Mouse (Mus musculus) midbrain, embryonic 16.5 days (tissue): ENCODE measurements around the gene Tectb. TPM values are rescaled to one million over a fixed set of nuclear protein-coding genes. Genes with fewer than 3 reads are reported as not detected.
"Not testable (repeated sequence)": the region's sequence is repeated elsewhere in the genome, so short reads cannot be mapped to it uniquely, and the experiment has no call there.

Experiments
- ATAC-seq: fragments of 200-750 bp; cut with Nextera tagmentation; 2 replicates; pipeline ENCODE4 v1.8.0; 2017; ENCODE audit warnings: moderate TSS enrichment
- H3K27ac ChIP-seq: fragments of 300-500 bp; sonication (generic); 2 replicates; pipeline ENCODE4 v1.5.1; 2014; ENCODE audit warnings: mild to moderate bottlenecking, low read length, mixed read lengths
- H3K27me3 ChIP-seq: fragments of 300-500 bp; sonication (generic); 2 replicates; pipeline ENCODE4 v1.6.1; 2014; ENCODE audit warnings: low read depth, low read length, mixed read lengths; ENCODE audit not compliant: control insufficient read depth, insufficient read depth
- H3K36me3 ChIP-seq: fragments of 300-500 bp; sonication (generic); 2 replicates; pipeline ENCODE4 v1.6.1; 2014; ENCODE audit warnings: mild to moderate bottlenecking, low read length, moderate library complexity, mixed read lengths; ENCODE audit not compliant: control insufficient read depth, insufficient read depth
- H3K4me1 ChIP-seq: fragments of 300-500 bp; sonication (generic); 2 replicates; pipeline ENCODE4 v1.6.1; 2014; ENCODE audit warnings: mild to moderate bottlenecking, low read length, mixed read lengths; ENCODE audit not compliant: control insufficient read depth, insufficient read depth
- H3K4me2 ChIP-seq: fragments of 300-500 bp; sonication (generic); 2 replicates; pipeline ENCODE4 v1.6.1; 2014; ENCODE audit warnings: mild to moderate bottlenecking, low read length, mixed read lengths
- H3K4me3 ChIP-seq: fragments of 300-500 bp; sonication (generic); 2 replicates; pipeline ENCODE4 v1.5.1; 2014; ENCODE audit warnings: low read depth, mild to moderate bottlenecking, low read length, moderate library complexity, mixed read lengths
- H3K9ac ChIP-seq: fragments of 300-500 bp; sonication (generic); 2 replicates; pipeline ENCODE4 v1.6.1; 2014; ENCODE audit warnings: low read depth, low read length, mixed read lengths
- H3K9me3 ChIP-seq: fragments of 300-500 bp; sonication (generic); replicated peaks from 2 replicates; pipeline ENCODE4 v1.6.1; 2014; ENCODE audit warnings: mild to moderate bottlenecking, low read length, mixed read lengths; ENCODE audit not compliant: control insufficient read depth, poor library complexity, severe bottlenecking
- WGBS: fragments of 180-500 bp; shearing (Covaris S2); extraction: QIAGEN DNeasy Blood & Tissue Kit; methylation state at CpG from one replicate; pipeline ENCODE4 v1.1.7; 2014; 5-methylcytosine and 5-hydroxymethylcytosine counted together
- polyA plus RNA-seq: library from polyadenylated mRNA; unstranded; fragments of >200 nt; fragmentation: Nextera tagmentation; extraction: Ambion mirVana; gene quantifications from 2 replicates; pipeline ENCODE4 v1.2.1, GENCODE M21; 2015

The Tectb gene
- polyA plus RNA-seq, 1 experiment from 2014 or later: 0.41 TPM

GRCm38 (mm10) chr19:55169236-55169729 lies 11.2 kb upstream of the Tectb start:
- not testable (repeated sequence) for H3K9me3 ChIP-seq, H3K36me3 ChIP-seq, H3K27me3 ChIP-seq, H3K4me1 ChIP-seq, H3K4me2 ChIP-seq, H3K9ac ChIP-seq, H3K4me3 ChIP-seq, H3K27ac ChIP-seq, ATAC-seq
- 90% methylated on average over 8 of the region's 8 CpGs for WGBS

GRCm38 (mm10) chr19:55170399-55170798 lies 10.1 kb upstream of the Tectb start:
- Histone ChIP-seq H3K27me3 (no peaks in the 10 kb centered on the region), H3K9me3 (0 out of 2 replicates have a peak, but pooled peaks cover 3% of the 10 kb centered on the region), H3K9ac (no peak overlapping the region), H3K4me2 (no peak overlapping the region), H3K4me3 (no peak overlapping the region), H3K27ac (no peak overlapping the region), H3K36me3 (no peaks in the 10 kb centered on the region), H3K4me1 (no peaks in the 10 kb centered on the region)
- no peak for ATAC-seq

GRCm38 (mm10) chr19:55171585-55171984 lies 8.9 kb upstream of the Tectb start:
- H3K9ac ChIP-seq: no peak overlapping the region
- H3K4me3 ChIP-seq: no peak overlapping the region
- no peak overlapping the region for H3K27ac ChIP-seq
- no peaks in the 10 kb centered on the region for H3K27me3 ChIP-seq
- H3K36me3 ChIP-seq: no peaks in the 10 kb centered on the region
- no peak for ATAC-seq
- no peak overlapping the region for H3K4me2 ChIP-seq
- WGBS: 89% methylated on average over 1 of the region's 1 CpGs
- no peaks in the 10 kb centered on the region for H3K4me1 ChIP-seq
- 0 out of 2 replicates have a peak, but pooled peaks cover 3% of the 10 kb centered on the region for H3K9me3 ChIP-seq

- Histone ChIP-seq H3K36me3 (no peaks in the 10 kb centered on the region), H3K9me3 (no peaks in the 10 kb centered on the region), H3K27ac (no peak overlapping the region; the same call in 1 of the 2 replicates), H3K4me3 (no peak overlapping the region), H3K4me1 (no peaks in the 10 kb centered on the region), H3K9ac (no peak overlapping the region), H3K27me3 (no peaks in the 10 kb centered on the region), H3K4me2 (no peak overlapping the region)
- WGBS: 74% methylated on average over 3 of the region's 3 CpGs
- ATAC-seq: no peak
Measured at GRCm38 (mm10) chr19:55177143-55177542, 3.4 kb upstream of the Tectb start.

- Histone ChIP-seq H3K4me1 (no peaks in the 10 kb centered on the region), H3K4me2 (no peak overlapping the region), H3K9ac (no peak overlapping the region), H3K9me3 (no peaks in the 10 kb centered on the region), H3K4me3 (no peak overlapping the region), H3K36me3 (no peaks in the 10 kb centered on the region), H3K27me3 (no peaks in the 10 kb centered on the region), H3K27ac (no peak overlapping the region)
- 64% methylated on average over 7 of the region's 7 CpGs for WGBS
- ATAC-seq: no peak
Measured at GRCm38 (mm10) chr19:55184442-55184841, 3.9 kb downstream of the Tectb start.

- ATAC-seq: peak; percentile 76; the same call in 1 of the 2 replicates
- H3K4me2 ChIP-seq: no peak overlapping the region
- H3K27me3 ChIP-seq: no peaks in the 10 kb centered on the region
- H3K9ac ChIP-seq: no peak overlapping the region
- no peaks in the 10 kb centered on the region for H3K4me1 ChIP-seq
- no peaks in the 10 kb centered on the region for H3K9me3 ChIP-seq
- H3K36me3 ChIP-seq: no peaks in the 10 kb centered on the region
- 27% methylated on average over 7 of the region's 7 CpGs for WGBS
- H3K27ac ChIP-seq: no peak overlapping the region
- H3K4me3 ChIP-seq: no peak overlapping the region
Measured at GRCm38 (mm10) chr19:55185074-55185473, 4.5 kb downstream of the Tectb start.

GRCm38 (mm10) chr19:55185651-55186050 lies 5.1 kb downstream of the Tectb start:
- ATAC-seq: peak; percentile 86
- Histone ChIP-seq H3K4me1 (no peaks in the 10 kb centered on the region), H3K36me3 (no peaks in the 10 kb centered on the region), H3K9ac (no peak overlapping the region), H3K9me3 (no peaks in the 10 kb centered on the region), H3K4me3 (no peak overlapping the region), H3K27me3 (no peaks in the 10 kb centered on the region), H3K27ac (no peak overlapping the region), H3K4me2 (no peak overlapping the region)
- 16% methylated on average over 3 of the region's 3 CpGs for WGBS

GRCm38 (mm10) chr19:55190065-55190464 lies 9.5 kb downstream of the Tectb start:
- Histone ChIP-seq H3K9me3 (no peaks in the 10 kb centered on the region), H3K4me3 (no peak overlapping the region), H3K9ac (no peak overlapping the region), H3K27ac (no peak overlapping the region), H3K36me3 (no peaks in the 10 kb centered on the region), H3K27me3 (no peaks in the 10 kb centered on the region), H3K4me1 (peaks cover 2% of the 10 kb centered on the region; the same call in 1 of the 2 replicates), H3K4me2 (no peak overlapping the region)
- 86% methylated on average over 5 of the region's 5 CpGs for WGBS
- ATAC-seq: no peak

GRCm38 (mm10) chr19:55191596-55191995 lies 11.1 kb downstream of the Tectb start:
- WGBS: 49% methylated on average over 2 of the region's 2 CpGs
- Histone ChIP-seq H3K9me3 (no peaks in the 10 kb centered on the region), H3K27me3 (no peaks in the 10 kb centered on the region), H3K4me3 (no peak overlapping the region), H3K9ac (no peak overlapping the region), H3K4me2 (no peak overlapping the region), H3K27ac (no peak overlapping the region), H3K36me3 (no peaks in the 10 kb centered on the region), H3K4me1 (peaks cover 2% of the 10 kb centered on the region; the same call in 1 of the 2 replicates)
- ATAC-seq: no peak
